Mouse (Mus musculus): ENCODE results near the gene Tnfrsf13c.

GRCm38 (mm10) chr15:82175091-82175490, 49.1 kb downstream of the Tnfrsf13c start:
- TF ChIP-seq TAL1 (IDR thresholded peaks at IDR 0.05; ENCODE audit: low read length), result no peak
- no peak for TF ChIP-seq GATA1 (IDR thresholded peaks at IDR 0.05; ENCODE audit: low read length)

All from erythroblast, embryonic 14.5 days (primary cell).